Mouse (Mus musculus): ENCODE results near the gene Mcidas. TPM values are rescaled to one million over a fixed set of nuclear protein-coding genes. Genes with fewer than 3 reads are reported as not detected.

The Mcidas gene
- total and polyA plus RNA-seq, 3 experiments: 0.12 TPM; not detected in 2

- peaks cover 5% of the 10 kb centered on the region; the same call in 1 of the 2 replicates for H3K27me3 ChIP-seq (ENCODE audit: control insufficient read depth, insufficient read depth, low read length)
- no peaks in the 10 kb centered on the region for H3K36me3 ChIP-seq (ENCODE audit: control insufficient read depth, insufficient read depth, low read length)
- 79% methylated on average over 2 of the region's 2 CpGs for WGBS
- no peaks in the 10 kb centered on the region for H3K4me1 ChIP-seq (ENCODE audit: control insufficient read depth, insufficient read depth, low read length)
- H3K9ac ChIP-seq (ENCODE audit: low read depth, low read length): no peak overlapping the region
- DNase-seq: no peak
- H3K79me2 ChIP-seq (replicated peaks; ENCODE audit: control insufficient read depth, insufficient read depth, low read length): no peaks in the 10 kb centered on the region
- intact Hi-C loops (cut with DNase I): no loop called here
- H3K4me3 ChIP-seq: no peak overlapping the region
- no peak overlapping the region for H3K27ac ChIP-seq
- no peak for TF ChIP-seq EP300 (IDR thresholded peaks at IDR 0.05; ENCODE audit: insufficient read depth, low read depth, low read length)
- TF ChIP-seq POLR2A (IDR thresholded peaks at IDR 0.05; ENCODE audit: insufficient read depth, low read depth, low read length): no peak
- no peak for TF ChIP-seq CTCF (IDR thresholded peaks at IDR 0.05)
These were observed 27.9 kb downstream of the Mcidas start for GRCm38 (mm10) chr13:113021521-113021920.

GRCm38 (mm10) chr13:113022467-113022866, 28.8 kb downstream of the Mcidas start:
- H3K27ac ChIP-seq: no peak overlapping the region
- 73% methylated on average over 8 of the region's 8 CpGs for WGBS
- H3K36me3 ChIP-seq (ENCODE audit: control insufficient read depth, insufficient read depth, low read length): no peaks in the 10 kb centered on the region
- peaks cover 5% of the 10 kb centered on the region for H3K27me3 ChIP-seq (ENCODE audit: control insufficient read depth, insufficient read depth, low read length)
- no peaks in the 10 kb centered on the region for H3K79me2 ChIP-seq (replicated peaks; ENCODE audit: control insufficient read depth, insufficient read depth, low read length)
- TF ChIP-seq POLR2A (IDR thresholded peaks at IDR 0.05; ENCODE audit: insufficient read depth, low read depth, low read length) (no peak), CTCF (IDR thresholded peaks at IDR 0.05) (no peak), EP300 (IDR thresholded peaks at IDR 0.05; ENCODE audit: insufficient read depth, low read depth, low read length) (no peak)
- no peak for DNase-seq
- no peak overlapping the region for H3K9ac ChIP-seq (ENCODE audit: low read depth, low read length)
- H3K4me3 ChIP-seq: no peak overlapping the region
- no peaks in the 10 kb centered on the region for H3K4me1 ChIP-seq (ENCODE audit: control insufficient read depth, insufficient read depth, low read length)
- intact Hi-C loops (cut with DNase I): no loop called here

- Histone ChIP-seq H3K27me3 (ENCODE audit: control insufficient read depth, insufficient read depth, low read length) (peaks cover 8% of the 10 kb centered on the region), H3K4me3 (no peak overlapping the region), H3K36me3 (ENCODE audit: control insufficient read depth, insufficient read depth, low read length) (no peaks in the 10 kb centered on the region), H3K79me2 (replicated peaks; ENCODE audit: control insufficient read depth, insufficient read depth, low read length) (no peaks in the 10 kb centered on the region), H3K27ac (no peak overlapping the region), H3K4me1 (ENCODE audit: control insufficient read depth, insufficient read depth, low read length) (no peaks in the 10 kb centered on the region), H3K9ac (ENCODE audit: low read depth, low read length) (no peak overlapping the region)
- TF ChIP-seq POLR2A (IDR thresholded peaks at IDR 0.05; ENCODE audit: insufficient read depth, low read depth, low read length): no peak
- TF ChIP-seq EP300 (IDR thresholded peaks at IDR 0.05; ENCODE audit: insufficient read depth, low read depth, low read length): no peak
- DNase-seq: no peak
- WGBS: 74% methylated on average over 17 of the region's 17 CpGs
- intact Hi-C loops (cut with DNase I): no loop called here
These were observed 29.9 kb downstream of the Mcidas start for GRCm38 (mm10) chr13:113023274-113024143.

- intact Hi-C loops (cut with DNase I): no loop called here
- Histone ChIP-seq H3K27ac (no peak overlapping the region), H3K36me3 (ENCODE audit: control insufficient read depth, insufficient read depth, low read length) (no peaks in the 10 kb centered on the region), H3K4me3 (no peak overlapping the region), H3K9ac (ENCODE audit: low read depth, low read length) (no peak overlapping the region), H3K27me3 (ENCODE audit: control insufficient read depth, insufficient read depth, low read length) (peaks cover 20% of the 10 kb centered on the region), H3K4me1 (ENCODE audit: control insufficient read depth, insufficient read depth, low read length) (no peaks in the 10 kb centered on the region), H3K79me2 (replicated peaks; ENCODE audit: control insufficient read depth, insufficient read depth, low read length) (no peaks in the 10 kb centered on the region)
- DNase-seq: no peak
- no peak for TF ChIP-seq CTCF (IDR thresholded peaks at IDR 0.05)
- no peak for TF ChIP-seq EP300 (IDR thresholded peaks at IDR 0.05; ENCODE audit: insufficient read depth, low read depth, low read length)
- 8% methylated on average over 7 of the region's 7 CpGs for WGBS
These were observed 37.7 kb downstream of the Mcidas start for GRCm38 (mm10) chr13:113031351-113031750.

GRCm38 (mm10) chr13:113031792-113032571, 38.3 kb downstream of the Mcidas start:
- Histone ChIP-seq H3K27me3 (ENCODE audit: control insufficient read depth, insufficient read depth, low read length) (peaks cover 20% of the 10 kb centered on the region), H3K4me1 (ENCODE audit: control insufficient read depth, insufficient read depth, low read length) (no peaks in the 10 kb centered on the region), H3K36me3 (ENCODE audit: control insufficient read depth, insufficient read depth, low read length) (no peaks in the 10 kb centered on the region), H3K79me2 (replicated peaks; ENCODE audit: control insufficient read depth, insufficient read depth, low read length) (no peaks in the 10 kb centered on the region), H3K9ac (ENCODE audit: low read depth, low read length) (peak overlapping the region; percentile 39; the same call in 1 of the 2 replicates), H3K4me3 (peak overlapping the region; percentile 39), H3K27ac (no peak overlapping the region)
- intact Hi-C loops (cut with DNase I): no loop called here
- WGBS: 1% methylated on average over 40 of the region's 40 CpGs
- TF ChIP-seq EP300 (IDR thresholded peaks at IDR 0.05; ENCODE audit: insufficient read depth, low read depth, low read length) (no peak), CTCF (IDR thresholded peaks at IDR 0.05) (no peak), POLR2A (IDR thresholded peaks at IDR 0.05; ENCODE audit: insufficient read depth, low read depth, low read length) (no peak)
- DNase-seq: peak in 1 of 2 experiments; percentile 36

- Histone ChIP-seq H3K79me2 (replicated peaks; ENCODE audit: control insufficient read depth, insufficient read depth, low read length) (no peaks in the 10 kb centered on the region), H3K9ac (ENCODE audit: low read depth, low read length) (no peak overlapping the region), H3K4me3 (no peak overlapping the region), H3K27me3 (ENCODE audit: control insufficient read depth, insufficient read depth, low read length) (peaks cover 20% of the 10 kb centered on the region), H3K4me1 (ENCODE audit: control insufficient read depth, insufficient read depth, low read length) (no peaks in the 10 kb centered on the region), H3K27ac (no peak overlapping the region), H3K36me3 (ENCODE audit: control insufficient read depth, insufficient read depth, low read length) (no peaks in the 10 kb centered on the region)
- TF ChIP-seq CTCF (IDR thresholded peaks at IDR 0.05) (no peak), POLR2A (IDR thresholded peaks at IDR 0.05; ENCODE audit: insufficient read depth, low read depth, low read length) (no peak), EP300 (IDR thresholded peaks at IDR 0.05; ENCODE audit: insufficient read depth, low read depth, low read length) (no peak)
- DNase-seq: no peak
- intact Hi-C loops (cut with DNase I): no loop called here
These were observed 39.2 kb downstream of the Mcidas start for GRCm38 (mm10) chr13:113032831-113033230.
